Mouse (Mus musculus): Measurements from ENCODE around the gene Gm43191. TPM values are rescaled to one million over a fixed set of nuclear protein-coding genes. Genes with fewer than 3 reads are reported as not detected.

Gene Gm43191
- total RNA-seq (2021): not detected
- long read RNA-seq, experiment 1: 0 reads
- long read RNA-seq, experiment 2: 0 reads

- H3K4me3 ChIP-seq: no peak within 1 kb of the TSS
- no peak for DNase-seq
- H3K27ac ChIP-seq: no peak within 1 kb of the TSS
- intact Hi-C loops (cut with DNase I): no loop called here
- no peak for TF ChIP-seq CTCF (IDR thresholded peaks at IDR 0.05)
These were observed at the start of gene Gm43191 for GRCm38 (mm10) chr3:116681160-116681559. Gm43191 (minus strand) TSS chr3:116681260.

GRCm38 (mm10) chr3:116729483-116730174 lies 48.6 kb upstream of the Gm43191 start:
- no peak overlapping the region for H3K27ac ChIP-seq
- DNase-seq: no peak
- no peak overlapping the region for H3K4me3 ChIP-seq
- intact Hi-C loops (cut with DNase I): no loop called here
- TF ChIP-seq CTCF (IDR thresholded peaks at IDR 0.05): no peak

- intact Hi-C loops (cut with DNase I): no loop called here
- TF ChIP-seq CTCF (IDR thresholded peaks at IDR 0.05): no peak
- H3K4me3 ChIP-seq: no peak overlapping the region
- H3K27ac ChIP-seq: no peak overlapping the region
- DNase-seq: no peak
These were observed 45.7 kb upstream of the Gm43191 start for GRCm38 (mm10) chr3:116726807-116727206.

GRCm38 (mm10) chr3:116723496-116724481 lies 42.7 kb upstream of the Gm43191 start:
- no peak for TF ChIP-seq CTCF (IDR thresholded peaks at IDR 0.05)
- no peak overlapping the region for H3K27ac ChIP-seq
- intact Hi-C loops (cut with DNase I): no loop called here
- no peak for DNase-seq
- no peak overlapping the region for H3K4me3 ChIP-seq

- intact Hi-C loops (cut with DNase I): no loop called here
- Histone ChIP-seq H3K4me3 (no peak overlapping the region), H3K27ac (no peak overlapping the region)
- DNase-seq: no peak
- TF ChIP-seq CTCF (IDR thresholded peaks at IDR 0.05): no peak
These were observed 41.9 kb upstream of the Gm43191 start for GRCm38 (mm10) chr3:116722980-116723379.

- no peak for TF ChIP-seq CTCF (IDR thresholded peaks at IDR 0.05)
- Histone ChIP-seq H3K4me3 (no peak overlapping the region), H3K27ac (no peak overlapping the region)
- intact Hi-C loops (cut with DNase I): no loop called here
- no peak for DNase-seq
These were observed 37.9 kb upstream of the Gm43191 start for GRCm38 (mm10) chr3:116718951-116719350.

- intact Hi-C loops (cut with DNase I): loop anchor here (5.0 kb wide), 1 partner anchor 46 kb away; no protein-coding TSS in a partner anchor
- TF ChIP-seq CTCF (IDR thresholded peaks at IDR 0.05): no peak
- H3K27ac ChIP-seq: peak overlapping the region; percentile 96
These were observed 32.0 kb upstream of the Gm43191 start for GRCm38 (mm10) chr3:116713031-116713430.

GRCm38 (mm10) chr3:116712436-116712881 lies 31.4 kb upstream of the Gm43191 start, which contains the start of gene Slc35a3:
Slc35a3 (minus strand) TSS chr3:116712831.
- Histone ChIP-seq H3K4me3 (peak within 1 kb of the TSS; percentile 96), H3K27ac (peak within 1 kb of the TSS; percentile 96)
- intact Hi-C loops (cut with DNase I): loop anchor here (5.0 kb wide), 1 partner anchor 45 kb away; no protein-coding TSS in a partner anchor
- DNase-seq: peak; percentile 37
- TF ChIP-seq CTCF (IDR thresholded peaks at IDR 0.05): no peak

More at GRCm38 (mm10) chr3:116713031-116713430, 32.0 kb upstream of the Gm43191 start:
- H3K4me3 ChIP-seq: peak overlapping the region; percentile 96
- no peak for DNase-seq

GRCm38 (mm10) chr3:116711624-116712435 lies 30.8 kb upstream of the Gm43191 start:
- no peak for TF ChIP-seq CTCF (IDR thresholded peaks at IDR 0.05)
- H3K4me3 ChIP-seq: peak overlapping the region; percentile 96
- peak overlapping the region; percentile 96 for H3K27ac ChIP-seq
- intact Hi-C loops (cut with DNase I): loop anchor here (5.0 kb wide), 1 partner anchor 45 kb away; no protein-coding TSS in a partner anchor
- peak; percentile 90 for DNase-seq

GRCm38 (mm10) chr3:116710941-116711340 lies 29.9 kb upstream of the Gm43191 start:
- intact Hi-C loops (cut with DNase I): loop anchor here (5.0 kb wide), 1 partner anchor 44 kb away; no protein-coding TSS in a partner anchor
- no peak for TF ChIP-seq CTCF (IDR thresholded peaks at IDR 0.05)
- DNase-seq: no peak
- H3K27ac ChIP-seq: peak overlapping the region; percentile 96
- peak overlapping the region; percentile 96 for H3K4me3 ChIP-seq

- no peak for DNase-seq
- no peak overlapping the region for H3K27ac ChIP-seq
- intact Hi-C loops (cut with DNase I): no loop called here
- TF ChIP-seq CTCF (IDR thresholded peaks at IDR 0.05): no peak
- no peak overlapping the region for H3K4me3 ChIP-seq
These were observed 24.7 kb upstream of the Gm43191 start for GRCm38 (mm10) chr3:116705637-116706204.
